Mouse (Mus musculus): ENCODE measurements around the gene Nbas.
A peak's percentile ranks its signal among the peaks of the same experiment; 100 is the strongest.

The Nbas gene

DNA sequence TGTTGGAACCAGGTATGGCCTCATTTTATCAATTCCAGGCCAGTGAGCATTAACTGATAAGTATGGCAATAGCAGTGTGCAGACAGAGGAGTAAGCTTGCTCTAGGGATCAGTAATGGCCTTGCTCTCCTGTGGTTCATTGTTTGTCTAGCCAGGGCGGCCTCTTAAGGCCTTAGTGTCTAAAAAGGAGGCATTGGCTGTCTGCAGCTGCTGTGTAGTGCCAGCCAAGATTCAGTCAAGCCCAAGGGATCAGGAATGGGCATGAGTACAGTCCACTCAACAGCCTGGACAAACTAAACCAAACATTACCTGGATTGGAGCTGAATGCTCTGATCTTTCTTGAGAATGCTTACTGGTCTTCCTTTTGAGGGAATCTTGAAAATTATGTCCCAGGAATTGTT lies 120.7 kb downstream of the Nbas start:
- no peak for DNase-seq (ENCODE audit: low read depth)

DNA sequence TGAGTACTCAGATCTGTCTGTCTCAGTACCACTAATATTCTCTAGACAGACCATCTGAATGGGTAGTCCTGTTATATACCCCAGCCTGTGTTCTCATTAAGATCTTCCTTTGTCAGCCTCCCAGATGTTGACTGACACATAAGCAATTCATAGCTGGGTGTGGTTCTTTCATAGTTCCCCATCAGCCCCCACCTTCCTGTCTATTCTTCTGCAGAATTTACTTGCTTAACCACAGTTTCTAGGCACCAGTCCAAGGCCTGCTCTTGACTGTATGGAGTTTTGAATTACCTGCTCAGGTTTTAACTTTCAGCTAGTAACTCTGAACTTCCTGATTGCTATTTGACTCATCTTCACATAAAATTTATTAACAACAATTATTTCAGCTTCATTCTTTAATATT lies 141.3 kb downstream of the Nbas start:
- DNase-seq (ENCODE audit: low read depth): no peak

DNA sequence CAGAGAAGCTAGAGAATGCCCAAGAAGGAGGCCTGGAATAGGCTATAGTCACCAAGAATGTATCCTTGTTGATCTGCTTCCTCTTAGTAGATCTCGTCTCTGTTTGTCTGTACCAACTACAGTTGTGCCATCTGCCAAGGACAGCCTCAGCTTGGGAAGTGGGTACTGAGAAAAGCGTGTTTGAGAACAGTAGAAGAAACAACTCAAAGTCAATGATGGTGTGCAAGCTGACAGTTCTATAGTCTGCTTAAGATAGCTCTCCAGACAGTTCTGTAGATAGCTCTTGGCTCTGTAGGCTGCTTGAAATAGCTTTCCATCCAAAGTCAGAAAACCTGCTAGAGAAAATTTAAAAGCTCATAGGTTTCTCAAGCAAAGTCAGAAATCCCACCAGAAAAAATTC lies 149.7 kb downstream of the Nbas start:
- no peak for DNase-seq (ENCODE audit: low read depth)

DNA sequence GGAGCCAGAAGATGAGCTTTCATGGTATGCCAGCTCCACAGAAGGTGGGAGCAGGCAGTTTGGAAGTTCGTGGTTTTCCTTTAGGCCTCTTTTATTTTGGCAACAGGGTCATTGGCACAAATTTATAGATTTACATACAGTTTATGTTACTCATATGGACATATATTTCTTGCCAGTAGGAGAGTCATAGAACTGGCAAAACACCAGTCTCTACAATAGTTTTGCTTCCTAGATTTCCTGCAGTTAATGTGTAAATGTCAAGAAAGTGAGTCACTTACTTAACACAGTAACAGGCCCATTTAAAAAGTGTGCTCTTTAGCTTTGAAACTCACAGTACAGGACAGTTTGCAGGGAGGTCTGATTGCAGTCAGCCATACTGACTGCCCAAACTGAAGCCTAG lies 161.3 kb downstream of the Nbas start:
- no peak for DNase-seq (ENCODE audit: low read depth)

DNA sequence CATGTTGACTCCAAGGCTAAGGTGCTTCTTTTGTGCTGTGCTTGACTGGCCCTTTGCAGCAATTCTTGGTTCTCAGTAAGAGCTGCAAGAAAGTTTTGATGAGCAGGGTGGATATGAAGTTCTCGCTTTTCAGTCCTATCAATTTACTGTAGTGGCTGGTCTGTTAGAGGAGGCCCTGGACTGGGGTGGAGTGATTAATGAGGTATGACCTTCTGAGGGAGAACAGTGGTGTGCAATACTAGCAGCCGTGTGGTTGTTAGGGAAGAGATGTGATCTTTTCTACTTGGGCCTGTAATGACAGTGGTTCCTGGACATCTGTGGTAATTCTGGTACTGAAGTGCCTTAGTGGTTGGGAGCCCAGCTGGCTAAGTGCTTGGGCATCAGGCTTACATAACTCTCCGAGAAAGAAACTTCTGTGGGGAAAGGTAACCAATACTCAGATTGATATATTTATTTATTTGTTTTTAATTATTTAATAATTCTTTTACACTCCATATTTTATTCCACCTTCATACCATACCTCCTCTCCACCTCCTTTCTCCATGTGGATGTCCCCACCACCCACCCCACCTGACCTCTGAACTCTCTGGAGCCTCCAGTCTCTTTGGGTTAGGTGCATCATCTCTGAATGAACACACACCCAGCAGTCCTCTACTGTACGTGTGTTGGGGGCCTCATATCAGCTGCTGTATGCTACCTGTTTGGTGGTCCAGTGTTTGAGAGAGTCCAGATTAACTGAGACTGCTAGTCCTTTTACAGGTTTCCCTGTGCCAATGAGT lies 175.9 kb downstream of the Nbas start:
- no peak for DNase-seq (ENCODE audit: low read depth)

DNA sequence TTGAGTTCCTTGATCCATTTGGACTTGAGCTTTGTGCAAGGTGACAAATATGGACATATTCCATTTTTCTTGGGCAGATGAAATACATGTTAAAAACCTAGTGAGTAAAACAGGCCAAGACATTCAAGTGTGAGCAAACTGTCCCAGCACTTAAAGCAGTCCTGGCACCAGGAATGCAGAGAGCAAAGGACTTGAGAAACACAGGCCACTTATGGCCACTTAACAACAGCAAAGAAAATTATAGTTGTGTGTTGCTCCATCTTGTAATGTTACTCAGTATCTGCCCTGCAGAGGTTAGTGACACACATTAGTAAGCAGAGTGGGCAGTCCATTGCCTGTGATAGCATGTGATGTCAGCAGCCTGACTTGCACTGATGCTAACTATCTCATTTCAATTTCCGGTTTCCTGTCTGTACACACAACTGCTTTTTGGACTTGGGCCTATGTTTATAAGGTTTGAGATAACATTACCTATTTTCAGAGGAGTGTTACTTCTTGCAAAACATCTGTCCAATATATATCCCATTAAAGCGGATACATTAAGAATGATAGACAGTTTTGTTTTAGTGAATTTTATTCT lies 176.6 kb downstream of the Nbas start:
- no peak for DNase-seq (ENCODE audit: low read depth)

DNA sequence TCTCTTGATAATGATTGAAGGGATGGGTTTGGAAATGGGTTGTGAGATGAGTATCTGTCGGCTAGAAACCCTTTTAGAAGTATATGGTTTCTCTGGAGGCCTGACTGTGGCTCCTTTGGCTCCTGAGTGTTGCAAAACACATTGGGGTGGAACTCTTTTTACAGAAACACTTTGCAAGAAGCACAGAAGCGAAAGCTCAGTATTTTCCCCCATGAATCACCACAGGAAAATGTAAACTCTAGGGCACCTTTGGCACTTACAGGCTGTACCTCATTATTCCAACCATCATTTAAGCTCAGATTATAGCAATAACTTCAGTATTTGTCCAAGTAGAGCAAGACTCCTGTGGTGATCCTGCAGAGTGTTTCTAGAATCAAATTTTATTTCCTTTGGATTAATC lies 180.0 kb downstream of the Nbas start:
- no peak for DNase-seq (ENCODE audit: low read depth)

DNA sequence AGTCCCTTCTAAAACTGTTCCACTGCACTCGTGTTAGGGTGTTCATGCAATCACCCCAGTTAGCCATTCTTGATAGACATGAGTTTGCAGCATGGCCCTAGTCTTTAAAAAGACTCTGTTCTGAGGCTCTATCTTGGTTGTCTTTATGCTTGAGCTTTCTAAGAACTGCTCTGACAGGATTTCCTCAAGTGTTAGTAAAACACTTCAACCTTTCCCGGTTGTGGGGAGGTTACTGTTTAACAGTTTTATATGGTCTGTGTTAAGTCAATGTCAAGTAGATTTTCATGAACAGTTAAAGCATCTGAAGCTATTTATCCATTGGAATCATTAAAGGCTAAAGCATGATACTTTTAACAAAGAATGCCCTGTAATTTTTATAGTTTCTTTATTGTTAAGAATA lies 183.1 kb downstream of the Nbas start:
- no peak for DNase-seq (ENCODE audit: low read depth)

DNA sequence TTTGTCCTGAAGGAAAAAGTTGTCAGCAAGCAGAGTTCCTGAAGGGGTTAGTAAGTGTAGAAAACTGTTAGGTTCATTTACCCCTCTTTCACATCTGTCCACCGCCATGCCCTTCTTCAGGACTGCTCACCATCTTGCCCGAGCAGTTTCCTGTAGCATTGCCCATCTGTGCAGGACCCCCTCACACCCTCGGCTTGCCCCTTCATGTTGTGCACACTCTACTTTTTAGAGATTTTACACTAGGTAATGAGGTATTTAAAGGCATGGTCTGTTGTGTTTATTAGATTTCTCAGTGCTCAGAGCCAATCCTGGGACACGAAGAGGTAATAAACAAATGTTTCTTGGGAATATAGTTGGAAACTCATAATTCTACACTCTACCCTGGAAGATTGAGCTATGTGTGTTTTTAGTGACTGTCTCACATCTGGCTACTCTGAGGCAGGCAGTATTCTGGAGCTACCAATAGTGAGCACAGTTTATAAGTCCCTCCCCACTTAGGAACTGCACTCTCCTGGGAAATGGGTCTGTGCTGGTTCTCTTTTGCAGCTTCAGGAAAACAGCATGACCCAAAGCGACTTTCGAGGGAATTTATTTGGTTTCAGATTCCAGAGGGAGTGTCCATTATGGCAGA lies 191.4 kb downstream of the Nbas start:
- DNase-seq (ENCODE audit: low read depth): no peak

DNA sequence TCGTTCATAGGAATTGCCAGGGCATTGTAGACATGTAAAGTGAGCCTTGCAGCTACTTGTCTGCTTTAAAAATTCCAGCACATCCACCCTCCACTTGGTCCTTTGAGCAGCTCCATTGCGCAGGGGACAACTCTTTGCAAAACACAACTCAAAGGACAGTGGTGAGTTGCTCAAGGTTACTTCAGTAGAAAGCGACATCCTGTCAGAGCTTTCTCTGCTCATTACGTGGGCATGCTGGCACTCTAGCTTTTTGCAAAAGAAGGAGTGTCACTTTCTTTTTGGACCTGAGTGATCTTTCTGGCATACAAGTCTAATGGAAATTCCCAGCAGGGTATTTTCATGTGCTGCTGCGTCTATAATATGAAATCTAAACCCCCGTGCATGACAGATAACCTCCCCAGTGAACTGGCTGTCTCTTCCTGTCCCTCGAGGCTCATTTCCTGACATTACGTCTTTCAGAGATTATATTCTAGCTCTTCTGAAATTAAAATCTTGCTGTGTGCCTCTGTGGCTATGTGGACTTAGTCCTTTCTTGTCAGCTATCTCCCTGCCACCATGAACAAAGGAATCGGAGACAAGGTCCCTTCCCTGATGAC lies 192.7 kb downstream of the Nbas start:
- DNase-seq (ENCODE audit: low read depth): no peak

DNA sequence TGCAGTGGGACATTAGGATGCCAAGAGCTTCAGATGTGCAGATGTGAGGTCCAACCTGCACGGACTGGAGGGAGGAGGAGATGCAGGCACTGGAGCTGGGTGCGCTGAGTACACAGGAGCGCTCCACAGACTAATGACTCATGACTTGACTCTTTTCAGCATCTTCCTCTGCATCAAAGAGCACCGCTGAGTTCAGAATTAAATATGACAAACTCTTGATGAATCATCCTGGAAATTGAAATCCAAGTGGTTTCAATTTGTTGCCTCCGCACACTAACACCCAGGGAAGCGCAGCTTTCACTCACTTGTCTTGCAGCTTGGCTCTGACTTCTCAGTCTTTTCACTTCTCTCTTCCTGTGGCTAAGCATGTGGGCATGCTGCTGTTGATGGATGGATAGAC lies 193.5 kb downstream of the Nbas start:
- no peak for DNase-seq (ENCODE audit: low read depth)

DNA sequence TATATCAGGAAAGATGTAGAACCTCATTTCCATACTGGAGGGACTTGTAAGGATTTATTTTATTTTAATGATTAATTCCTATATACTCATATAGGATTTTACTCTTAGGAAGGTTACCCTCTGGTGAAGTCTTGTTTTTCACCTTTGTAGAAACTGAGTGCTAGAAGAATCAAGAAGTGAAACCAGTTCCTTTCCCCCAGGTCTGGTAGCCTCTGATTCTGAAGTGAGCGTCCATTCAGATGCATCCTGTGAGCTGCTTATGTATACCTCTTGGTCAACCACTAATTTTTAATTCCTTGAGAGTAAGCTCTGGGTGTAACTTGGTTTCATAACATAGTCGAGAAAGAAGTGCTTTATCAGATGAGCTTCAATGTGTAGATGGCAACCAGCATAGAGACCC lies 196.6 kb downstream of the Nbas start:
- no peak for DNase-seq (ENCODE audit: low read depth)

DNA sequence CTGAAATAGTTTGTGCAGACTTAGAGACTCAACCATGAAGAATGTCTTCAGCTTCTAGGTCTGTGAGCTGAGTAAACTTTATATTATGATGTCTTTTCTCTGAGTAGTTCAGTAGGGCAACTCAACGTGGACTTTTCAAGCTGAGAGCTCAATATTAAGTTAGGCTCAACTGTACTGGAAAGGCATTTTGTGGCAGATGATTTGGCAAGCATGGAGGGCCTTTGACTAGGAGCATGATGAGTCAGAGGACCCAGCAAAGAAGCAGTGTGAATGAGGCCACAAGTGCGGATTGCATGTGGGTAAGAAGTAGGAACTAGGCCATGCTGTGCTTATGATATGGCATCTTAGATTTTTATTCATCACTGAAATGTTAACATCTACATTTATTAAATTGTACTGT lies 205.9 kb downstream of the Nbas start:
- DNase-seq (ENCODE audit: low read depth): no peak

DNA sequence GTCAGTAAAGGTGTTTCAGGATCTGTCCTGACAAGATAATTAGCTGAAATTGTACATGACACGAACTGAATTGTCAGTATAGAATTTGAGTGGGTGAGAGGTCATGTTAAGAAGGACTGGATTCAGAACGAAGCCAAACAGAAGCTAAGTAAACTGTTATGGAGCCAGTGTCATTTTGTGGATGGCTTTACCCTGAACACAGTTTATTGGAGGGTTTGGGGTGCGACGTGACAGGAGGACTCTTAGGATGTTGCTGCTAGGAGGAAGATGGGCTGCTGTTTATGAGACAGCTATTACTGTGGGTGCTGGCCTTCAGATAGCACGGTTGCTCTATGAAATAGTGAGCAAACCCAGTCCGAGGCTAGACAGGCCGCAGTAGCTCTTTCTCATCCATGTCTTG lies 210.2 kb downstream of the Nbas start:
- DNase-seq (ENCODE audit: low read depth): no peak

DNA sequence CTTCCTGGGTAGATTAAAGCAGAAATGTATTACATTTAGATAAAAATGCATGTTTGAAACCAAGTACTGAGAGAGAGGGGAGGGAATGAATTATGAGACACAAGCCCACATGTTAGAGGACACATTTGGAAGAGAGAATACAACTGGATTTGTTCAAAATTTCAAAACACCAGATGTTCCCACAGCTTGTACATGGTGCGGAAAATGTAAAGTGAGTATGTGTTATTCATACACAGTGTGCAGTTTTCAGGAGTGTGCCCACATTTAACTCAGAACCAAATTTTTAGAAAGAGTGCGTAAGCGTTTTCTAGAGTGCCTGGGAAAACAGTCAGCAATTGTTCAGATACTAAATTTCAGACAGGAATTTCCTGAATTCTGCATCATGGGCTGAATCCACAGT lies 217.3 kb downstream of the Nbas start:
- no peak for DNase-seq (ENCODE audit: low read depth)

DNA sequence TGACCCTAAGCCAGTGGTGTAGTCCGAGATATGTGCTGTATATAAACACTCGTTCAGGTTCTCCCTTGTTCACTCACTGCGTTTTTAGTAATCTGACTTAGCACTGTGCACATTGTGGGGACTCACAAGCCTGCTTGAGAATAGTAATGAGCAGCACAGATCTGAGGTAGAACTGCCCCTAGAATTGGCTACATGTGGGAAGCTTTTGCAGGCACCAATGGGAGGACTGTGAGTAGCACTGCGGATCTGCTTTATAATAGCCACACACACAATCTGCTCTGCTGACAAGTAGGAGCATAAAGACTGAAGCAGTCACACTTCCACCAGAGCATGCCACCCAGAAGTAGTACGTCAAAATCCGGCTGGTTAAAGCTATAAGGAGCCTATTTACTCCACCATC lies 228.3 kb downstream of the Nbas start:
- DNase-seq (ENCODE audit: low read depth): no peak

DNA sequence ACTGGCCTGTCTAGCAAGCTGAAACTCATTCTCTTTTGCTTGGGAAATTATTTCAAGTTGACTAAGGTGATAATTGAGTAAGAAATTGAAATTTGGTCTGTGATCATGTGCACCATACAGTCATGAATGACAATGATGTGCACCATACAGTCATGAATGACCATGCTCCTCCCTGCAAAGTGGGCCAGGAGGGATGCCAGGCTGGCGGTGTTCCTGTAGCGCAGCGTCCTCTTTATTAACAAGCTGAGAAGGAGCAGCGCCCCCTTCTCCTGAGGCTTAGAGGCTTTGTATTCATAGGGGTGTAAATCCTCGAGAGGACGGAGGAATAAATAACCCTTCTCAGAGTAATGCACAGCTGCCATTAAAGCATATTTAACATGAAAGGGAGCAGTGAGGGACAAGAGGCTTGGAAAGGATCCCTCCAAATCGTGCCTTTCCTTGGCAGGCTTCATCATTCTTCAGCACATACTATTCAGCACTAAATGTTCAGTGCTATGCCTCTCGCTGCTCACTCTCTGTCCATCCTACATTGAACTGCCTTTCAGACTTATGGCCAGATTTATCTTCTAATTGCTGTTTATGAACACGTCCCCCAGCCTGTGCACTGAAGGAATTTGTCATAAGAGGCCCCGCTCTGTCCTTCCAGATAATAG lies 230.4 kb downstream of the Nbas start:
- no peak for DNase-seq (ENCODE audit: low read depth)

DNA sequence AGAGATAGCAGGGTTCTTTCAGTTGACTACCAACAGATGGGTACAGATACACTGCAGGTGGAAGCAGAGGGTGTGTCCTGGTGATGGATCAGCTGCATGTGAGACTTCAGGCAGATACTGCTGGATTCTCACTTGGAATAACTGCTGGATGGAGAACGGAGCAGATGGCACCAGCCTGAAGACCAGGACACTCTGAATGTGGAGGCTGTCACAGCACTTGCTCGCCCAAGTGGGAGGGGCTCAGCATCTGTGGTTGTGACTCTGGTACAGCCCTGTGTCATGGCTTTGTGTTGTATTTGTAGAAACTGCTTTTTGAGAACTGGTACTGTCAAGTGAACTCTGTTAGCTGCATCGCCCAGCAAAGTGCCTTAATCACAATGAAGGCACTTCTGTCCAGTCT lies 231.3 kb downstream of the Nbas start:
- no peak for DNase-seq (ENCODE audit: low read depth)

DNA sequence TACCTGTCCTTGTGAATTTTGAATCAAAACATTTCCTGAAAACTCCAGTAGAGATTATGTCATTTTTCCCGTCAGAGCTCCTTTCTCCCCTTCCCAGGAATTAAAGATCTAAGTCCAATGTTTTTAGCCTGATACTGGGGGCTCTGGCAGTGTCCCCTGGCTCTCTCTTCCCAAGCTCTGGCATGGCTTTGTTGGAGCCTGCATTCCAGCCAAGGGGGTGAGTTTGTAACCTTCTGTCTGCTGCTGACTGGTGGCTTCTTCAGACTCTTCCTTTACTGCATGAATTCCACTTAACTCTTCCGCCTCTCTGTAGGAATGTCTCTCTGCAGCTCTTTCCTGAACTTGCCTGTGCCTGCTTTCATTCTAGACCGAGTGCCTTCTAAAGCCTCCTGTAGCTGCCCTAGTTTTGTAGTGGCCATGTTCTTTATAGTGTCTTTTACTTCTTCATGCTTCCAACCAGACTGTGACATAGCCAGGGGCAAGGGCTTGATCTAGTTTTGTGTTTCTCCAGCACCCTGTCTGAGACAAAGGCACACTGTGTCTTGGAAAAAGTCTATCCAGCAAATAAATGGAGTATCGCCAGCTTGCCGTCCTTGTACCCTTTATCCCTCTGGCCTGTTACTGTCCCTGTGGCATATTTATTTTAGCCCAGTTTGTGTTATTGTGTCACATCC lies 236.0 kb downstream of the Nbas start:
- no peak for DNase-seq (ENCODE audit: low read depth)

DNA sequence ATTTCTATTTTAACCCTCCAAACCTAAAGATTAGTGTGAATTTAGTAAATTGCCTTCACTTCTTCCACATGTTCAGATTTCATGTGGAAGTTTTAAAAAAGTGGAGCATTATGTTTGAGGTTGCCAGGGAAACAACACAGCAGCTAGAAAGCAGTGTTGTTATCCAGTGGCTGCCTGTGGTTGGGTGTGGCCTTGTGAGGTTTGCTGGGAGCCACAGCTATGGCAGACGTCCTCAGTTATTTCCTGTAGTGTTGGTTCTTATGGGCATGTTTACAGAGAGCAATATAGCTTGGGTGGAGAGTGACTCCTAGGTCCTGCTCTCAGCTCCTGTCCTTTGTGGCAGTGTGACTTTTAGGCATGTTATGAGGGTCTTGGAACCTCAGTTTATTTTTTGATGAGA lies 249.1 kb downstream of the Nbas start:
- DNase-seq (ENCODE audit: low read depth): no peak

DNA sequence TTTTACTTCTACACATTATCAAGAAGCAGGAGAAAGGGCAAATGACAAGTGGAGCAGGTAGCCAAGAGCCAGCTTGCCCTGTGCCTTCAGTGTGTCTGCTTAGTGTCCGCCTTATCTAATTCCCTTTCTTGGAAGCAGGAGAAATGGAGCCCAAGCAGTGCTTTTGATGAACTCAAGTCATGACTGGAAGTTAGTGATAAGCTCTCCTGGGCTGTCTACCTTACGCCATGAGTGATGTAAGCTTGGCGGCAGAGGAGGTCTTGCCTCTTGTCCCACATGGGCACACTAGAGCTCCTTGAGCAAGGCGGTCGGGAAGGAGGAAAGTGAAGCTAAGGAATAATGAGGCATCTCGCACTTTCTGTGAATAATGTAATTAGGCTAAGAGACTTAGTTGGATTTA lies 250.5 kb downstream of the Nbas start:
- no peak for DNase-seq (ENCODE audit: low read depth)

DNA sequence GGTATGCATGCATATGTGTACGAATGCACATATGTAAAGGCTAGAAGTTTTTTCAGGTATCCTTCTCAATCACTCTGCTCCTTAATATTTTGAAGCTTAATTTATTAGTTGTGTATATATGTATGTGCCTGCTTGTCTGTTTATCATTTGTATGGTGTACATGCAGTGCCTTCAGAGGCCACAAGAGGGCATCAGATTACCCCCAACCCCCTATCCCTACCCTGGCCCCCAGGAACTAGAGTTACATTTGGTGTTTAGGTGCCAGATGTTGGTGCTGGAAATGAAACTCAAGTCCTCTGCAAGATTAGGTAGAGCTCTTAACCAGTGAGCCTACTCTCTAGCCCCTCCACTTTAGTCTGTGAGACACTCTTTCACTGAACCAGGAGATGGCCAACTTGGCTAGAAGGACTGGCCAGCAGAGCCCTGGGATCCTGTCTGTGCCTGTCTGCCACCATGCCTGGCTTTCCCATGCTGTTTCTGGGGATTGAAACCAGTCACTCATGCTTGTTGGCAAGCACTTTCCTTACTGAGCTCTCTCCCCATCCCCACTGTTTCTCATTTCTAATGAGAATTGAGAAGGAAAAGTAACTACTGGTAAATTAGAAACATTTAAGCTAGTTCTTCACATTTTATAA lies 263.9 kb downstream of the Nbas start:
- peak; percentile 4 for DNase-seq (ENCODE audit: low read depth)
